Mouse (Mus musculus) G1E (cell line): ENCODE data around the gene Prss37.

Source experiments
- CTCF ChIP-seq: IDR thresholded peaks from 2 replicates; pipeline ENCODE4 v1.5.1; 2012; ENCODE audit warnings: low read depth, low read length, inconsistent platforms, mixed read lengths
- GATA1 ChIP-seq: IDR thresholded peaks from 2 replicates; pipeline ENCODE4 v1.6.1; 2012; ENCODE audit warnings: borderline replicate concordance, low read length, inconsistent platforms, mixed read lengths
- POLR2AphosphoS5 ChIP-seq: IDR thresholded peaks from 2 replicates; pipeline ENCODE4 v1.6.1; 2012; ENCODE audit warnings: low read depth, low read length, inconsistent platforms; ENCODE audit not compliant: insufficient replicate concordance
- TAL1 ChIP-seq: conservative IDR thresholded peaks from 2 replicates; pipeline ENCODE4 v1.6.1; 2012; ENCODE audit warnings: low read depth, low read length, inconsistent platforms, mixed read lengths

DNA sequence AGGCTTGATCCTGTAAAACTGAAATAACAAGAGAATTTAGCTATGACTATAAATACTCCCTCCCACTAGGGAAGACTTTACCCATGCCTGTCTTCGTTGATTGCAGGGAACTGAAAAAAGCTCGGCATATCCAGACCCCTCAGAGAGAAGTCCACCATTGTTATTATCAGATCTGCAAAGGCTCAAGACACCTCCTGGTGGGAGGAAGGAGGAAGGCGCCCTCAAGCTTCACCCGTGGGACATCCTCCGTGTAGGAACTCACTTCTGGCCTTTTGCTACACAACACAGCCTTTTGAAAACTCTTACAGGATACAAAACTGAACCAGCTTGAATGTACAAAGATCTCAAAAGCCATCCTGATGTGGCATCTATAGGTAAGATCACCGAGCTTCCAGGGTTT, 53.6 kb downstream of the Prss37 start:
- TF ChIP-seq CTCF (no peak), POLR2AphosphoS5 (no peak), TAL1 (no peak), GATA1 (no peak)
